Mouse (Mus musculus): ENCODE results near the gene Terb2.

The Terb2 gene

GRCm38 (mm10) chr2:122233341-122233740 is 47.3 kb downstream of the Terb2 start:
- no peak for DNase-seq (ENCODE audit: low read depth, low spot score)

- DNase-seq (ENCODE audit: low read depth, low spot score), result peak; percentile 25
These were observed 47.9 kb downstream of the Terb2 start for GRCm38 (mm10) chr2:122233759-122234557.

- DNase-seq (ENCODE audit: low read depth, low spot score), result peak; percentile 45
These were observed 48.7 kb downstream of the Terb2 start, which contains the start of gene Sord for GRCm38 (mm10) chr2:122234611-122235288. Gene Sord (plus strand): TSS chr2:122234749.

GRCm38 (mm10) chr2:122235425-122235824 is 49.4 kb downstream of the Terb2 start:
- DNase-seq (ENCODE audit: low read depth, low spot score), result no peak

- no peak for DNase-seq (ENCODE audit: low read depth, low spot score)
These were observed 50.2 kb downstream of the Terb2 start for GRCm38 (mm10) chr2:122236321-122236720.

GRCm38 (mm10) chr2:122237891-122238470 is 51.9 kb downstream of the Terb2 start:
- no peak for DNase-seq (ENCODE audit: low read depth, low spot score)

GRCm38 (mm10) chr2:122240735-122241134 is 54.7 kb downstream of the Terb2 start:
- no peak for DNase-seq (ENCODE audit: low read depth, low spot score)

GRCm38 (mm10) chr2:122241226-122241625 is 55.2 kb downstream of the Terb2 start:
- DNase-seq (ENCODE audit: low read depth, low spot score), result no peak

GRCm38 (mm10) chr2:122241935-122242334 is 55.9 kb downstream of the Terb2 start:
- DNase-seq (ENCODE audit: low read depth, low spot score), result no peak

- peak; percentile 61 for DNase-seq (ENCODE audit: low read depth, low spot score)
These were observed 57.6 kb downstream of the Terb2 start for GRCm38 (mm10) chr2:122243671-122244131.

GRCm38 (mm10) chr2:122247786-122248185 is 61.7 kb downstream of the Terb2 start:
- DNase-seq (ENCODE audit: low read depth, low spot score), result no peak

GRCm38 (mm10) chr2:122255997-122256396 is 69.9 kb downstream of the Terb2 start:
- DNase-seq (ENCODE audit: low read depth, low spot score), result no peak
